Mouse (Mus musculus) cerebellum, adult 8-10 months (tissue): ENCODE results near the gene Etnk2.
"Not testable (repeated sequence)": the region's sequence is repeated elsewhere in the genome, so short reads cannot be mapped to it uniquely, and the experiment has no call there.

Experiments used
- DNase-seq: peaks from one replicate; pipeline ENCODE4 v3.0.0; 2022

Gene Etnk2

DNA sequence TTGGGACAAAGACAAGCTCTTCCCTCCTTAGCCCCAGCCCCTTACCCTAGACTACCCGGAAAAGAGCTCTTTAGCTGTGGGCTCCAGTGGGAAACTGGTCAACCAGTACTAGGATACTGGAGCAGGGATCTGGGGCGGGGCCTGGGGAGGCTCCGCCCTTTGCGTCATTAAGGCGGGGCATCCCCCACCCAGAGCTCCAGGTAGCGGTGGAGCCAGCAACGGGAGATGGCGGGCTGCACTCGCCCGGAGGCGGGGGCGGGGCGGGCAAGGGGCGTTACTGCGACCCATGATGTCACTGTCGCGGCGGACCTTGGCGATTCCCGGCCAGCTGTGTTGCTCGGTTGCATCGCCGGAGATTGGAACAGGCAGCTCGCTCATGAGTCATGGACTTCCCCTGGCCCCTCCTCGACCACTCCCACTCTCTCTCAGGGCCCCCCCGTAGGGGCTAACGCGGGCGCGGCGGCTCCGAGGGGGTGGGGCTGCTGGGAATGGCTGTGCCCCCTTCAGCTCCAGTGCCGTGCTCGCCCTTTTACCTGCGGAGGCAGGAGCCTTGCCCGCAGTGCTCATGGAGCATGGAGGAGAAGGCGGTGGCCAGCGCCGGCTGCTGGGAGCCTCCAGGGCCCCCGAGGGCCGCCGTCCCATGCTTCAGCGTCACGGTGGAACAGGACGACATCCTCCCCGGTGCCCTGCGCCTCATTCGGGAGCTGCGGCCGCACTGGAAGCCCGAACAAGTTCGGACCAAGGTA, at the start of gene Etnk2:
Gene Etnk2 (plus strand): TSS at position 297 of the 746 bp plus-strand sequence.
- DNase-seq = peak; percentile 34

- peak; percentile 23 for DNase-seq
These were observed 49.0 kb upstream of the Etnk2 start for GRCm38 (mm10) chr1:133314364-133314763.

DNA sequence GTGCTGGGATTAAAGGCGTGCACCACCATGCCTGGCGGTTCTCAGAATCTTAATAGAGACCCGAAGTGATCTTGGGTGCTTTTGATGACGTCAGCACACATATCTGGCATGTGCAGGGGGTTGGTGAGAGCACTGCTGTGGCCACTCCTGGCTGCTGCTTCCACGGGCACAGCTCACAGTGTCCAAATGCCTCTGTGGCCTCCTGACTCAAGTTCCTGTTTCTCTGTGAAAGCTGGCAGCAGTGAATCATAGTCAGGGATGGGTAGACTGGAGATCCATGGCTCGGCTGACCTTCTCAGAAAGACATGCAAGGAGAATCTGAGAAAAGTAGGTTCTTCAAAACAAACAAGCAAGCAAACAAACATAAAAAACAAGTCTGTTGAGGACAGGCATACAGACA, 47.6 kb upstream of the Etnk2 start:
- DNase-seq = no peak

DNA sequence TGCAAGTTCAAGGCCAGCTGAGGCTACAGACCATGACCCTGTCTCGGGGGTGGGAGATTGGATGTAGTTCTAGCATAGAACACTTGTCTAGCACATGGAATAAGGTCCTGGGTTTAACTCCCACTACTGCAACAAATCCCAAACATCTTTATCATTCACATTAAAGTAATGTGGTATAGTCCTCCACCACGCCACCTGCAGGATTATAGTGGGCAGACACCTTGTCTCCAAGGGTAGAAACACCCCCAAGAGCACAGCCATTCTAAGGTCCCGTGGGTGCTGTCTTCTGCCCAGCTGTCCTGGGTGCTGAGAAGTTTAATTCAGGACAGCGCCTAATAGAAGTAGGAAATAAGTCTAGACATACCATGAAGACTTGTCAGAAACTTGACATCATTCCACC, 46.8 kb upstream of the Etnk2 start:
- DNase-seq = no peak

- no peak for DNase-seq
These were observed 46.2 kb upstream of the Etnk2 start for GRCm38 (mm10) chr1:133317149-133317548.

DNA sequence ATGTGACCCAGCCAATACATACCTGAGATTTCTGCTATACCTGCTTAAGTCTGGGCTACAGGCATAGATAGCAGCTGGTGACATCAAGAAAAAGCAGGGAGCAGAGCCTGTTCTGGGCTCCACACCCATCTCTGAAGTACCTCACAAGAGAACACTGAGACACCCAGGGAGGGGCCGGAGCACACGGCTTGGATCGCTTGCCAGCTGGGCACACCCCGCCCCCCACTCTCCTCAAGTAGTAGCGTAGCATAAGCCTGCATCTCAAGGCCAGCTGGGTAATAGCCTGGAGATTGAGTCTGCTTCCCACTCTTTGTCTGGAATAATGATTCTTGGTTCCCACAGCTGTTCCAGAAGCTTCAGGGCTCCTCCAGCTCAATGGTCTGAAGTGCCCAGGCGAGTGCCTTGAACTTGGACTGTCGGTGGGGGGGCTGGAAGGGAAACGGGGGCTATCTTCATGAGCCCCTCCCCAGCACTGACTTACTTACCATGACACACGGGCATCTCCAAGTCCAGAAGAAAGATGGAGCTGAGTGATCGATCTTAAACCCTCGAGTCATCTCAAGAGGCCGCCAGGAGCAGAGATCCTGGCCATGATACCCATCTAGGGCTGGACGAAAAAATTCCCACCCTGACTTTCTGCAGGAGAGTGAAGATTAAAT, 42.0 kb upstream of the Etnk2 start, which contains the start of gene Kiss1:
Gene Kiss1 (plus strand): TSS at position 609 of the 659 bp plus-strand sequence.
- no peak for DNase-seq

GRCm38 (mm10) chr1:133323333-133323732, 40.0 kb upstream of the Etnk2 start:
- no peak for DNase-seq

DNA sequence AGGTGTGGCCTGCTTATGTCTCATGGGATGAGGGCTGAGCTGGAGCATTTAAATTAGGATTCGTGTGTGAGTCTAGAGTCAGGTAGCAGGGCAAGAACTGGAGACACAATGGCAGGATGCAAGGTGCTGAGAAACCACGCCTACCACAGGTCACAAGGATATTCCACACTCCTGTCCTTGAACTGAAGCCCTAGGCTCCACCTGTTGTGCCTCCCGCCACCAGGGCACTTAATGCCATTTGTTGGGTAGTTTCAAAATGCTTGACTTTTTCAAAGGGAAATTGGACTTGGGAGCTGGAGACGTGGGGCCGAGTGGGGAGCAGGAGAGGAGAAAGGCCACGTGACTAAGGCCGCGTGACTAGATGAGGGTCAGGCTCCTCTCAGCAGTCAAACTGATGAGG, 37.4 kb upstream of the Etnk2 start:
- DNase-seq = no peak

GRCm38 (mm10) chr1:133327094-133327493, 36.3 kb upstream of the Etnk2 start:
- DNase-seq = no peak

GRCm38 (mm10) chr1:133328299-133328795, 35.0 kb upstream of the Etnk2 start:
- DNase-seq = no peak

- no peak for DNase-seq
These were observed 34.3 kb upstream of the Etnk2 start for GRCm38 (mm10) chr1:133328896-133329637.

- no peak for DNase-seq
These were observed 33.8 kb upstream of the Etnk2 start for GRCm38 (mm10) chr1:133329638-133329964.

DNA sequence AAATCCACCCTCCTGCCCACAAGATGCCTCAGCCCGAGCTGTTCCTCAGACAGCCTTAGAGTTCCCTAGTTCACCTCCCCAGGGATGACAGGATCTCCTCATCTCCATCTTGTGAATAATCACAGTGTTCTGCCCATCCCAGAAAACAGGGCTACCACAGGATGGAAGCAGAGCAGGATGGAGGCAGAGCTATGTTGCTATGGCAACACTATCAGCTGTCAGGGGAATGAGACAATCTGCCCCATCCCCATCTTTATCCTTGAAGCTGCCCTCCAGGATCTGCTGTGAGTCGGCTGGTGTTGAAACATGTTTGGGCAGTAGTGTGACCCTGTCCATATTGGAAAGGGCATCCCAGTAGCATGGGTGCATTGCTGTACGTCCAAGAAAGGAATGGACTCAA, 32.2 kb upstream of the Etnk2 start:
- DNase-seq = no peak

- no peak for DNase-seq
These were observed 30.5 kb upstream of the Etnk2 start for GRCm38 (mm10) chr1:133332656-133333430.

GRCm38 (mm10) chr1:133333937-133334336, 29.4 kb upstream of the Etnk2 start:
- DNase-seq = no peak

- not testable (repeated sequence) for DNase-seq
These were observed 23.0 kb upstream of the Etnk2 start for GRCm38 (mm10) chr1:133340403-133340802.

DNA sequence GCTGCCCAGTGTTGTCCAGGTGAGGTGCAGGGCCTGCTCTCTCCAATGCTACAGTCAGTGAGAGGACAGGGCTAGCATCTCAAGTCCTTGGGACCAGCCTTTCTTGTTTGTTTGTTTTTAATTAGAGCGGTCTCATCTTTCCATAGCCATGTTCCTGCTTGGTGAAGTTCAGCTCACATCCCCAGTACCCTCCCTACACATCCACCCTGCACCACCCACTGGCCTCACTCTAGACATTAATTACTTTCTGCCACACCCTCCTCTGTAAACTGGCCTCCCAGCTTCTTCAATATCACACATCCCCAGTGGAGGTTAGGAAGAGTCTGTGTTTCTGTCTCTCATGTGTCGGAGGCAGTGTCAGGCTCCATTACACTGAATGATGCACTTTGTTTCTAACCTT, 19.0 kb upstream of the Etnk2 start:
- DNase-seq = no peak

- DNase-seq = no peak
These were observed 16.8 kb upstream of the Etnk2 start for GRCm38 (mm10) chr1:133346531-133346930.

DNA sequence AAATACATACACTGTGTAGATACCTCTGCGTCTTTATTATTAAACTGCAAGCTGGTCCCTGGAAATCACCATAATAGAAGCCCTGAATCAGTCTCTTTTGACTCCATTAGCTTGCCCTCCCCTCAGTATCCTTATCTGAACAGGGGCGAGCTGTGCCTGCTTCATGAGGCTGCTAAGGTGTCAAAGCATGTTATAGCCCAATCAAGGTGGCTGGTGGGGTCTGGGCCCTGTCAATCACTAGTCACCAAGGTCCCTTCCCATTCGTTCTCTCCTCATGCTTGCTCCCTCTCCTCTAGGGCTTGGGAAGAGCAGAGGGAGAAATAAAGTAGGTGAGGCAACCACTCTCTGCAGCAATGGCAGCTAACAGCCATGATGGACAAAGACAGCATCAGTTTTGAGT, 16.1 kb upstream of the Etnk2 start:
- no peak for DNase-seq

DNA sequence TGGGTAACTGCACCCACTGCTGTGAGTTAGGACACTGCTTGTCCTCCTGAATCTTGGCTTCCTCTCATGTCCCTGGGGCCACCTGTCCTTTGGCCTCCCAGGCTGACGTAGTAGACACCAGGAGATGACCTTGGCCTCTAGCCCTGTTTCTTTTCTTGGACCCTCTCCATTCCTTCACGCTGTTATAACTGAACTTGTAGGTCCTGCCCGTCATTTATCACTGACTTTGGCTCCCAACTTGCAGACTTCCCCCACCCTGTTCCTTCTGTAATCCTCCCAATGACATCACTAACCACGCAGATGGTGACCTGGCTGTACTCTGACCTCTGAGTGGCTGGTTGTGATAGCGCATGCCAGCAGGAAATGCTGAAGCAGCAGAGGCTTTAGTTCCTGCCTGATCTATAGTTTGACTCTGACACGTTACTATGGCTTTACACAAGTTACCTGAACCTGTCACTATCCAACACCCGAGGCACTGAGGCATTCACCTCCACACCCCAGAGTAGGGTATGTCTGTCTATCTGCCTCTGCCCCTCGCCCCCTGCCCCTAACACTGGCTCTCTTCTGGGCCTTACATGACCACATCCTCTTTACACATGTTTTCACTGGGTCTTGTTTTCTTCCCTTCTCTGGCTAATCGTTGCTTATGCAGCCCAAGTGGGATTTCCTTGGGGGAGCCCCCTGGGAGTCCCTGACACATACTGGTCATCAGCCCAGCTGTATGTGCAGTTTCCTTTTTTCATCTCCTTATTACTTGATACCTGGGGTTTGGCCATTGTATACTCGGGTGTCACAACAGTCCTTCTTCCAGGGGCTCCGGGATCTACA, 15.5 kb upstream of the Etnk2 start:
- DNase-seq = no peak

GRCm38 (mm10) chr1:133350210-133350609, 13.2 kb upstream of the Etnk2 start, which contains the start of gene Ren1:
Gene Ren1, plus strand, starts transcription at chr1:133350510.
- no peak for DNase-seq

DNA sequence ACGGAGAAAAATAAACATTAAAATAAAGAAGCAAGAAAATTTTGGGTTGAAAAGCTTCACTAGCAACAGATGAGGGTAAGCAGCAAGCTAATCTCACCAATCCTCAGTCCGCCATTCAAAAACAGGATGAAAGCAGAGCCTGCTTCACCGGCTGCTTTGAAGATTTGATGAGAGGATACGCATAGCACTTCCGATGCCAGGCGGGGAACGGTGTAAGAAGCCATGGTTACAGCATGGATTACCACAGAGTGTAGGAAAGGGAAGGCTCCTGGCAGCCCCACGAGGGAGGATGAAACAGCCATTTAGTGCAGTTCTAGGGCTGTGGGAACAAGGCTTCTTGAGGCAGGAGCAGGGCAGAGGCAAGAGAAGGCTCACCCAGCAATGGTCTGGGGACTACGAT, 11.6 kb upstream of the Etnk2 start:
- no peak for DNase-seq
